Mouse (Mus musculus) CH12.LX (cell line): ENCODE data around the gene Asb15.

Experiments
- CHD1 ChIP-seq: IDR thresholded peaks from 2 replicates; pipeline ENCODE4 v1.6.1; 2012; ENCODE audit warnings: low read depth, low read length, improper control_type of control experiment, inconsistent platforms
- CHD2 ChIP-seq: IDR thresholded peaks from 2 replicates; pipeline ENCODE4 v1.6.1; 2011; ENCODE audit warnings: low read length, improper control_type of control experiment
- CTCF ChIP-seq, 2 experiments: IDR thresholded peaks in 1 of 2; conservative IDR thresholded peaks in 1 of 2; 2 replicates each; pipeline ENCODE4 v1.5.1; 2011 to 2012; ENCODE audit warnings: low read depth in 2 of 2, low read length in 2 of 2, improper control_type of control experiment in 1 of 2, inconsistent platforms in 1 of 2, mild to moderate bottlenecking in 1 of 2, moderate library complexity in 1 of 2
- EP300 ChIP-seq: IDR thresholded peaks from 2 replicates; pipeline ENCODE4 v1.6.1; 2011; ENCODE audit warnings: low read length, improper control_type of control experiment
- HCFC1 ChIP-seq: IDR thresholded peaks from 2 replicates; pipeline ENCODE4 v1.6.1; 2012; ENCODE audit warnings: low read depth, mild to moderate bottlenecking, inconsistent platforms, low read length, improper control_type of control experiment
- MAZ ChIP-seq: IDR thresholded peaks from 2 replicates; pipeline ENCODE4 v1.6.1; 2012; ENCODE audit warnings: low read depth, mild to moderate bottlenecking, inconsistent platforms, low read length, improper control_type of control experiment, moderate library complexity
- POLR2A ChIP-seq: IDR thresholded peaks from 2 replicates; pipeline ENCODE4 v1.6.1; 2011; ENCODE audit warnings: low read depth, mild to moderate bottlenecking, improper control_type of control experiment, low read length
- SIN3A ChIP-seq: IDR thresholded peaks from 2 replicates; pipeline ENCODE4 v1.6.1; 2012; ENCODE audit warnings: low read length, improper control_type of control experiment, inconsistent platforms
- SMC3 ChIP-seq: IDR thresholded peaks from 2 replicates; pipeline ENCODE4 v1.6.1; 2011; ENCODE audit warnings: low read depth, low read length, improper control_type of control experiment
- USF1 ChIP-seq: IDR thresholded peaks from 2 replicates; pipeline ENCODE4 v1.6.1; 2014; ENCODE audit warnings: low read depth, mild to moderate bottlenecking, inconsistent platforms, low read length, improper control_type of control experiment
- ZMIZ1 ChIP-seq: IDR thresholded peaks from 2 replicates; pipeline ENCODE4 v1.6.1; 2012; ENCODE audit warnings: low read depth, mild to moderate bottlenecking, inconsistent platforms, low read length, improper control_type of control experiment

- no peak for TF ChIP-seq USF1
- no peak for TF ChIP-seq POLR2A
- no peak for TF ChIP-seq ZMIZ1
- TF ChIP-seq CHD1: no peak
- TF ChIP-seq MAZ: no peak
- no peak for TF ChIP-seq HCFC1
- no peak for TF ChIP-seq CTCF (conservative IDR thresholded peaks at IDR 0.05 in 1 of 2, IDR thresholded peaks at IDR 0.05 in 1 of 2; ENCODE audit: low read depth in 2 of 2, low read length in 2 of 2)
- TF ChIP-seq SIN3A: no peak
- TF ChIP-seq SMC3: no peak
- TF ChIP-seq EP300: no peak
- no peak for TF ChIP-seq CHD2
Observed at GRCm38 (mm10) chr6:24525705-24526104, 2.2 kb upstream of the Asb15 start.
